Mouse (Mus musculus) heart, adult 8-10 months (tissue): ENCODE measurements around the gene Pknox1. TPM values are rescaled to one million over a fixed set of nuclear protein-coding genes. Genes with fewer than 3 reads are reported as not detected.
A peak's percentile ranks its signal among the peaks of the same experiment; 100 is the strongest.
"Not testable (repeated sequence)": the region's sequence is repeated elsewhere in the genome, so short reads cannot be mapped to it uniquely, and the experiment has no call there.

Source experiments
- DNase-seq: peaks from one replicate; pipeline ENCODE4 v3.0.0; 2022; ENCODE audit warnings: low spot score
- total RNA-seq, 4 experiments: library from RNA; stranded (reverse); gene quantifications; 2 replicates each; pipeline ENCODE4 v1.2.4; 2022

The Pknox1 gene
- total RNA-seq, 4 experiments from 2014 or later, result 7.4 to 13.1 (median 10.4) TPM

GRCm38 (mm10) chr17:31594590-31594989 is 30.1 kb downstream of the Pknox1 start:
- DNase-seq, result peak; percentile 15

GRCm38 (mm10) chr17:31595077-31595476 is 30.5 kb downstream of the Pknox1 start:
- DNase-seq, result no peak

- DNase-seq, result no peak
Observed at GRCm38 (mm10) chr17:31597957-31598356, 33.4 kb downstream of the Pknox1 start.

- no peak for DNase-seq
Observed at GRCm38 (mm10) chr17:31598593-31598992, 34.1 kb downstream of the Pknox1 start.

GRCm38 (mm10) chr17:31606424-31606823 is 41.9 kb downstream of the Pknox1 start:
- DNase-seq, result no peak

- DNase-seq, result no peak
Observed at GRCm38 (mm10) chr17:31607256-31607951, 42.9 kb downstream of the Pknox1 start.

- DNase-seq, result not testable (repeated sequence)
Observed at GRCm38 (mm10) chr17:31609173-31609572, 44.6 kb downstream of the Pknox1 start.

GRCm38 (mm10) chr17:31609895-31610294 is 45.4 kb downstream of the Pknox1 start:
- no peak for DNase-seq

- peak; percentile 50 for DNase-seq
Observed at GRCm38 (mm10) chr17:31613086-31613755, 48.7 kb downstream of the Pknox1 start.

- no peak for DNase-seq
Observed at GRCm38 (mm10) chr17:31623101-31623500, 58.6 kb downstream of the Pknox1 start.

- no peak for DNase-seq
Observed at GRCm38 (mm10) chr17:31627961-31628360, 63.4 kb downstream of the Pknox1 start.

- DNase-seq, result no peak
Observed at GRCm38 (mm10) chr17:31631081-31631800, 66.7 kb downstream of the Pknox1 start.

GRCm38 (mm10) chr17:31633007-31633406 is 68.5 kb downstream of the Pknox1 start:
- DNase-seq, result no peak

GRCm38 (mm10) chr17:31634896-31635295 is 70.4 kb downstream of the Pknox1 start:
- DNase-seq, result no peak

GRCm38 (mm10) chr17:31635781-31636180 is 71.2 kb downstream of the Pknox1 start:
- no peak for DNase-seq

- no peak for DNase-seq
Observed at GRCm38 (mm10) chr17:31636277-31636941, 71.9 kb downstream of the Pknox1 start.

- DNase-seq, result peak; percentile 68
Observed at GRCm38 (mm10) chr17:31636942-31637811, 72.6 kb downstream of the Pknox1 start, which contains the start of gene Cbs. Gene Cbs (minus strand): TSS chr17:31637238.

GRCm38 (mm10) chr17:31637866-31638570 is 73.5 kb downstream of the Pknox1 start:
- DNase-seq, result no peak

GRCm38 (mm10) chr17:31639651-31640050 is 75.1 kb downstream of the Pknox1 start:
- no peak for DNase-seq

GRCm38 (mm10) chr17:31642331-31642730 is 77.8 kb downstream of the Pknox1 start:
- DNase-seq, result no peak
